ENCODE assay signal across 21 mouse cellular contexts in genomic region chr7:48877786-48878390, GRCm38 (mm10). TPM values are rescaled to one million over a fixed set of nuclear protein-coding genes. Genes with fewer than 3 reads are reported as not detected.
DNase-seq lines count a peak whose midpoint lies in the region; ATAC-seq and TF ChIP-seq lines count a peak whose summit lies in the region.
"Had no signal": no experiment of that assay in that cellular context is flagged by ENCODE, and none has a peak within 500 bp of the region (broad histone marks: within the 10 kb centered on the region; RNA-seq: fewer than 3 reads in every experiment).

No protein-coding gene starts in this region.

- DNase-seq in heart, adult 18-20 months = no peak
- DNase-seq in liver, postnatal 0 days = no peak
- no peak for DNase-seq in right cerebral cortex, postnatal 4 days
- DNase-seq in spleen, adult 12 weeks (ENCODE audit: low spot score) = no peak
- DNase-seq: cerebellum, adult 11-12 months; gastrocnemius, adult 2 months; heart, adult 11 months; kidney, postnatal 10 days; right cerebral cortex, postnatal 25 days; thymus, postnatal 36 days had no signal

- 87% methylated on average over 15 of the region's 15 CpGs for WGBS in heart, embryonic 12.5 days
- 74% methylated on average over 15 of the region's 15 CpGs for WGBS in liver, postnatal 0 days (ENCODE audit: insufficient replicate concordance)

- TF ChIP-seq EP300 in liver, postnatal 0 days (IDR thresholded peaks at IDR 0.05; ENCODE audit: low read depth) = no peak

- peaks cover 11% of the 10 kb centered on the region for H3K4me1 ChIP-seq in heart, embryonic 12.5 days (replicated peaks)
- peaks cover 78% of the 10 kb centered on the region for H3K4me1 ChIP-seq in megakaryocyte, embryonic 14.5 days
- H3K4me1 ChIP-seq in liver, postnatal 0 days (ENCODE audit: insufficient read depth) = peaks cover 21% of the 10 kb centered on the region

- H3K4me3 ChIP-seq in heart, embryonic 12.5 days = no peak overlapping the region
- H3K4me3 ChIP-seq in megakaryocyte, embryonic 14.5 days (replicated peaks) = peak overlapping the region; percentile 1
- H3K4me3 ChIP-seq in liver, postnatal 0 days (ENCODE audit: low read depth, low read length) = peak overlapping the region; percentile 97; the same call in 1 of the 2 replicates
- H3K4me3 ChIP-seq: embryonic facial prominence, embryonic 13.5 days; forebrain, embryonic 12.5 days; gastrocnemius, adult 2 months; hindbrain, embryonic 13.5 days; neural tube, embryonic 12.5 days had no signal

- H3K9ac ChIP-seq in heart, embryonic 12.5 days = no peak overlapping the region
- peak overlapping the region; percentile 34; the same call in 1 of the 2 replicates for H3K9ac ChIP-seq in liver, postnatal 0 days (replicated peaks)
- H3K9ac ChIP-seq: embryonic facial prominence, embryonic 13.5 days; forebrain, embryonic 12.5 days; hindbrain, embryonic 13.5 days; neural tube, embryonic 12.5 days had no signal

- peaks cover 55% of the 10 kb centered on the region for H3K36me3 ChIP-seq in heart, embryonic 12.5 days
- peaks cover 55% of the 10 kb centered on the region for H3K36me3 ChIP-seq in megakaryocyte, embryonic 14.5 days (replicated peaks; ENCODE audit: low read length)
- peaks cover 55% of the 10 kb centered on the region for H3K36me3 ChIP-seq in liver, postnatal 0 days (replicated peaks; ENCODE audit: insufficient read depth, low read length)
- H3K36me3 ChIP-seq: hindbrain, embryonic 13.5 days had no signal

- H3K4me2 ChIP-seq in heart, embryonic 12.5 days = no peak overlapping the region
- H3K4me2 ChIP-seq in liver, postnatal 0 days (ENCODE audit: low read depth, low read length) = peak overlapping the region; percentile 69
- H3K4me2 ChIP-seq: embryonic facial prominence, embryonic 13.5 days; forebrain, embryonic 12.5 days; hindbrain, embryonic 13.5 days; neural tube, embryonic 12.5 days had no signal

- no peak for ATAC-seq in heart, embryonic 12.5 days (ENCODE audit: insufficient number of reproducible peaks, low FRiP score)
- ATAC-seq in megakaryocyte, adult 5-6 weeks (ENCODE audit: poor library complexity, severe bottlenecking) = no peak
- ATAC-seq in liver, postnatal 0 days = no peak
- ATAC-seq: midbrain, embryonic 16.5 days; Patski had no signal

- no peaks in the 10 kb centered on the region for H3K9me3 ChIP-seq in heart, embryonic 12.5 days (replicated peaks)
- no peaks in the 10 kb centered on the region for H3K9me3 ChIP-seq in megakaryocyte, embryonic 14.5 days
- H3K9me3 ChIP-seq in liver, postnatal 0 days (ENCODE audit: low read length) = no peaks in the 10 kb centered on the region
- H3K9me3 ChIP-seq: embryonic facial prominence, embryonic 13.5 days; forebrain, embryonic 12.5 days; hindbrain, embryonic 13.5 days; neural tube, embryonic 12.5 days had no signal

- H3K27me3 ChIP-seq in heart, embryonic 12.5 days (replicated peaks) = no peaks in the 10 kb centered on the region
- H3K27me3 ChIP-seq in megakaryocyte, embryonic 14.5 days (replicated peaks) = peaks cover 4% of the 10 kb centered on the region
- H3K27me3 ChIP-seq in liver, postnatal 0 days (ENCODE audit: insufficient read depth, low read length) = no peaks in the 10 kb centered on the region
- H3K27me3 ChIP-seq: Patski had no signal

- no peak for TF ChIP-seq CTCF in liver, postnatal 0 days (IDR thresholded peaks at IDR 0.05; ENCODE audit: low read depth)

- 0 out of 2 replicates have a peak overlapping the region, but pooled peaks have one; percentile 10 for H3K27ac ChIP-seq in heart, embryonic 12.5 days (ENCODE audit: poor library complexity, severe bottlenecking)
- no peak overlapping the region for H3K27ac ChIP-seq in liver, postnatal 0 days (ENCODE audit: low read depth)
- H3K27ac ChIP-seq: embryonic facial prominence, embryonic 13.5 days; forebrain, embryonic 12.5 days; gastrocnemius, adult 2 months; hindbrain, embryonic 13.5 days; neural tube, embryonic 12.5 days had no signal

RNA-seq across cellular contexts. Expression of gene E2f8, which starts 3.5 kb away (rescaled TPM):
- polyA plus RNA-seq in heart, embryonic 12.5 days (2016; fragmentation: Nextera tagmentation; extraction: Ambion mirVana) = 23.0 and 24.3 TPM in 2 replicates
- under 1 TPM; 0.45 to 0.82 TPM for total RNA-seq in heart, adult 18-20 months (2021)
- polyA plus RNA-seq in megakaryocyte, embryonic 14.5 days (2012; ENCODE audit: insufficient read depth, low replicate concordance) = 23.0 and 25.1 TPM in 2 replicates
- total RNA-seq in megakaryocyte, adult 5-6 weeks (2015) = 129 and 131 TPM in 2 replicates
- 40.6 and 49.7 TPM in 2 replicates for total RNA-seq in megakaryocyte, adult 5-6 weeks (2017)
- 12.8 and 13.0 TPM in 2 replicates for polyA plus RNA-seq in liver, postnatal 0 days (2015; fragmentation: Nextera tagmentation; extraction: Ambion mirVana)
- total RNA-seq: gastrocnemius, adult 2 months had no signal

RNA-seq across cellular contexts. Expression of gene Csrp3, which starts 30.1 kb away (rescaled TPM):
- polyA plus RNA-seq in heart, embryonic 12.5 days (2016; fragmentation: Nextera tagmentation; extraction: Ambion mirVana) = 1,088 and 1,135 TPM in 2 replicates
- total RNA-seq in heart, adult 18-20 months (2021) = 1,000 to 10,000 TPM; 1,990 to 2,288 TPM
- polyA plus RNA-seq in megakaryocyte, embryonic 14.5 days (2012; ENCODE audit: insufficient read depth, low replicate concordance) = 1.4 TPM in 1 of 2 replicates, not detected in the other
- total RNA-seq in megakaryocyte, adult 5-6 weeks (2015) = 10.7 and 12.1 TPM in 2 replicates
- 9.2 and 12.2 TPM in 2 replicates for total RNA-seq in megakaryocyte, adult 5-6 weeks (2017)
- polyA plus RNA-seq in liver, postnatal 0 days (2015; fragmentation: Nextera tagmentation; extraction: Ambion mirVana) = 0.85 and 2.5 TPM in 2 replicates
- total RNA-seq: left cerebral cortex, postnatal 10 days had no signal
- polyA plus RNA-seq: brain, embryonic 14.5 days; midbrain, embryonic 16.5 days; Patski had no signal

RNA-seq across cellular contexts. Expression of gene Nav2, which starts 30.6 kb away (rescaled TPM):
- polyA plus RNA-seq in heart, embryonic 12.5 days (2016; fragmentation: Nextera tagmentation; extraction: Ambion mirVana) = 28.1 and 34.6 TPM in 2 replicates
- 10 to 100 TPM; 35.5 to 45.2 TPM for total RNA-seq in heart, adult 18-20 months (2021)
- polyA plus RNA-seq in megakaryocyte, embryonic 14.5 days (2012; ENCODE audit: insufficient read depth, low replicate concordance) = 1.2 and 1.3 TPM in 2 replicates
- total RNA-seq in megakaryocyte, adult 5-6 weeks (2015) = 9.8 and 10.5 TPM in 2 replicates
- total RNA-seq in megakaryocyte, adult 5-6 weeks (2017) = 4.6 and 7.2 TPM in 2 replicates
- polyA plus RNA-seq in liver, postnatal 0 days (2015; fragmentation: Nextera tagmentation; extraction: Ambion mirVana) = 2.7 and 3.3 TPM in 2 replicates

Comparison
In these comparisons a context has a peak if more than half of its experiments do, and no peak if none do; other contexts are left out.
1. RNA of gene Csrp3, which starts 30.1 kb away (polyA plus RNA-seq): 1,088 to 1,135 TPM in heart, embryonic 12.5 days; 1.4 TPM in megakaryocyte, embryonic 14.5 days and 0.85 to 2.5 TPM in liver, postnatal 0 days; every median in the first group is over 100 times any median in the second.